Mouse (Mus musculus): ENCODE data around the gene Pole3.

Gene Pole3

DNA sequence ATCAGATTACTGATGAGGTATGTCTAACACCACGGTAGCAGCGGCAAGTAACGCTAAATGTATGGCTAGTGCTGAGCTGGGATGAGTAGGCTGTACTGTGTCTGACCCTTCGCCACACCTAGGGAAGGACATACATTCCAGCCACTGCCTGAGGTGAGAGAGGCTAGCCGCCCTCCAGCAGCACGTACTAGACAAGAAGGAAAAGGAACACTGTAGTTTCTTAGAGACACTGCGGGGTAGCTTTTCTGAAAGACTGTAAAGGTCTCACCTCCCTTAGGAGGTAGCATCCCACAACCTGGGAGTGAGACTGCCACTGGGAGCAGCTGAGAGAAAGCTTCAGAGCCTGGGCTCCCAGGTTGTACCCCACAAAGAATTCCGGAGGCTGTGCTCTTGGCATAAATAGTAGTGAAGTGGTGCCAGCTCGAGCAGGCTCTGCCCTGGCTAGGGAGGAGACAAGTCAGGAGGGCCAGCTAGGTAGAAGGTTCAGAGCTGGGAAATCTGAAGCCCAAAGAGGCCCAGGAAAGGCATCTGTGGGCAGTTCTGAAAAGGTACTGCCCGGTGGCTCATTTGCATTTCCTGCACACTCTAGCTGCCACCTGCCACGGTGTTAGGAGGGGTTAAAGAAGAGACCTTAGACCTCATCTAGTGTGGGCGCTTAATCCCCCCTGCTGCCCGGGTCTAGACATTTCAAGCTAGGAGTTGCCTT is 6.3 kb downstream of the Pole3 start:
- peak; percentile 29 to 61 for DNase-seq

DNA sequence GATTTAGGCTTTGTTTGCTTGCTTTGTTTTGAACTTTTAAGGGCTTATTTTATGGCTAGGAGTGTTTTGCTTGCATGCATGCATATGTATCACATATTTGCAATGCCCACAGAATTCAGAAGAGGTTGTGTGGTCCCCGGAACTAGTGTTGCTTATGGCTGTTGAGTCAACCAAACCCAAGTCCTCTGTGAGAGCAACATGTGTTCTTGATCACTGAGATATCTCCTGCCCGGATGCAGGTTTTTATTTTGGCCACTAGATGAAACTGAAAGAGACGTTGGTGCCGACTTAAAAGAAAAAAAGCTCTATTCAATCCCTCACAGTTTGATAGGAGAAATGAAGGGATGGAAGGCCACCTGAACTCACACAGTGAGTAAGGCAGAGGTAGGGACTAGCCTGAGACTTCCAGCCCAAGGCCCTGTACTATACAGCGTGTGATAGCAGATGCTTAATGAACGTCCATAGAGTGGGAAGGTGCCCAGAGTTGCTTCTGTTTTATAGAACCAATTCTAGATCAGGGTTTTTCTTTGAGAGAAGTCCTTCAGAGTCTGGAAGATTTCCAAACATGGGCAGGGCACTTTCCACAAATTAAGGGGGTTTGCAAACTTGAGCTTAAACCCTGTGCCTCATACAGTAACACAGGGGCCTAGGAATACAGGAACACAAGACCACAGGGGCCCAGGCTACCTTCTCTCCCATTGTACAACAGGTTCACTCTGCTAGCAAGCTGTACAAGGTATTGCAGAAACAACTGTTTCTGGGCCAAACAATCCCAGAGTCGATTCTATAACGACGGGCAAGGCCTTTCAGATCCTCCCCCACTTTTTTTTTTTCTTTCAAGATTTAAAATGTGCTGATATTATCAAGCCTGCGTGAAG is 7.1 kb downstream of the Pole3 start:
- DNase-seq: no peak

DNA sequence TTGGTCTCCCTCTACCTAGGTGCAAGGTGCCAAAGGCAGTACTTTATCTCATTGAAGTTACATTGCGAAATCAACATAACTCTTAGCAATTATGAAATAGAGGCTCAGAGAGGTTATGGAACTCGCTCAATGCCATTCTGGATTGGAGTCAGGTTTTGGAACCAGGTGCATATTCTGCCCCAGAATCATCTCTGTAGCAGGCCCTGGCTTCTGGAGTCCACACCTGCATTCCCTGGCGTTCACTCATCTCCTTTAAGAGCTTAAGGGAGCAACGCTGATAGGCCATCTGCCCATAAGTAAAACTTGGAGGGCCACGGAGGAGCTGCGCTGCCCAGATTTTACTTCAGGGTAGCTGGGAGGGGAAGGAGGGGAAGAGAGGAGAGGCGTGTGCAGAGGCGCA is 7.8 kb downstream of the Pole3 start:
- peak; percentile 27 to 41 for DNase-seq

- DNase-seq: peak; percentile 16 to 50
These were observed 8.3 kb downstream of the Pole3 start for GRCm38 (mm10) chr4:62516579-62516978.

DNA sequence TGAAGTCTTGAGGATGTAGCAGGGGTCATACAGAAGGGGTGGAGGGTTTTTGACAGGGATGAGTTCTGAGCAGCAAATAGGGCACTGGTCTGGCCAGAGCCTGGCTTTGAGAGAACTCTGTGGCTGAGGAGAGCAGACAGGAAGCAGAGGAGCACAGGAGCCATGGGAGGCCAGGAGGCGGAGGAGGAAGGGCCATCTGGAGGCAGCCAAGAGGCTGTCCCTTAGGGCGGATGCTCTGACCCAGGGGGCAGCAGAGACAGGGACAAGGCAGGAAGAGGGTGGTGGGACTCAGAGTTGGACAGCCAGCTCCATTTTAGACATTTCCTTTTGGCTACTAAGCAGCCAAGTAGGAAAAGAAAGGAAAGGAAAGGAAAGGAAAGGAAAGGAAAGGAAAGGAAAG is 8.8 kb downstream of the Pole3 start:
- peak; percentile 72 to 82 for DNase-seq

GRCm38 (mm10) chr4:62515490-62515889 is 9.4 kb downstream of the Pole3 start:
- DNase-seq: peak in 1 of 2 experiments; percentile 21

- DNase-seq: no peak
These were observed 9.9 kb downstream of the Pole3 start for GRCm38 (mm10) chr4:62514995-62515394.

GRCm38 (mm10) chr4:62513998-62514506 is 10.8 kb downstream of the Pole3 start:
- peak in 1 of 2 experiments; percentile 28 for DNase-seq

DNA sequence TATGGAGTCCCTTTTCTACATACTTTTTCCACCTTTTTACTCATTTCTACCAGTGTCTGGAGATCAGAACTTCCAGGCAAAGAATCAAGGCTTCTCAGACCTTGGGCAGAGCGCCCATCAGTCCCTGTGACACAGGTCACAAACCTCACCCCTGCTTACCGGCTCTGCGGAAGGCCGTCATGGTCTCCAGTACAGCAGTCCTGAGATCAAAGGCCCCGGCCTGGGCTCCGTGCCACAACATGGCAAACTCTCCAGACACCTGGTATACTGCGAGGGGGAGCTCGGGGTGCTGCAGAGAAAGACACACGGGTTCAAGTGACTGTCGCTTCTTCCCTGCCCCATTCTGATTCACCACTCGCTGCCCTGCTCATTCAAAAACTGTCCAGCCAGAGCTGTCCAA is 14.9 kb downstream of the Pole3 start:
- DNase-seq: no peak

DNA sequence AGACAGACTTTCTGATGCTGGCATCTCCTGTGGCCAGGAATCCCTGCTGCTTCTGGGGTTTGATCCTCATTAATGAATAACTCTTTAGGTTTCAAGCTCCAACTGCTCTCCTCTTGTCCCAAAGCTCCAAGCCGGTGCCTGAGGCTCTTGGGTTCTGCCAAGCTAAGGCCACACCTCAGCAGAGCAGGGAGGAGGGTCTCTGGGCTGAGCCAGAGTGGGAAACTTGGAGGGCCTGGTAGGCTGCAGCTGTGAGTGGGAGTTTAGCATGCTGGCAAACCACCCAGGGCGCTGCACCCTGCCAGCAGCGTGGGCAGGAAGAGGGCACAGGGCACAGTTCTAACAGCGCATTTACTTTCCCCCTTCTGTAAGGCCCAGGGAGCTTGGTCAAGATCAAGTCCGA is 16.0 kb downstream of the Pole3 start:
- no peak for DNase-seq

DNA sequence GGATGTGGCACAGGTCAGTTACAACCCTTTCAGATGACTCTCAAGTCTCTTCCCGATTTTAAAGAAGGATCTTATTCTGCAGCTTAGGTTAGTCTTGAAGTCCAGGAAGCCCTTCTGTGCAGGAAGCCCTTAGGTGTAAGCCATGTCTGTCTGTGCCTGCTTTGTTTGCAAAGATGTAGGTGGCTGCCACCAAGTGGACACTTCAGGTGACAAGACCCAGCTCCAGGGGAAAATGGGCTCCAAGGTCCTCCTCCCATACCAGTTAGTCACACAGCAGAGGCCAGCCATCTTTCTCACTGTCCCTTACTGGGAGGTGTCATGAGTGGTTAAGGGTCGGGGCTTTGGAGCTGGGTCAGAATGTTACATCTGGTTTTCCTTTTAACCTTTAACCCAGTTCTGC is 18.1 kb downstream of the Pole3 start:
- DNase-seq: no peak

DNA sequence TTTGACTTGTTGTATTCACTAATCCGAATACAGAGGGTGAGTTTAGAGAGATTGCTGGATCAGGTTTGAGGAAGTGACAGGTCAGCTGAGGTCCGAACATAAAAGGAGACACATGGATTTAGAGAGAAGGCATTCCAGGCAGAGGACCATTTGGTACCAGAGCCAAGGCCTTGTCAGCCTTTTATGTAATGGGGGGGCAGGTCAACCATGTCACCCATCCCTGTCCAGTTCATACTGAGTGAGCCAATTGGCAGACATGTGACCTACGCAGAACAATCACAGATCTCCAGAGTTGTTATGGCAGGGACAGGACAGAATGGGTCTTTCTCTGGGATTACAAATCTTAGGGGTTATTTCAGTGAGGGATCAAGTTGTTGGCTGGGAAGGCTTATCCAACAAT is 18.9 kb downstream of the Pole3 start:
- DNase-seq: no peak

DNA sequence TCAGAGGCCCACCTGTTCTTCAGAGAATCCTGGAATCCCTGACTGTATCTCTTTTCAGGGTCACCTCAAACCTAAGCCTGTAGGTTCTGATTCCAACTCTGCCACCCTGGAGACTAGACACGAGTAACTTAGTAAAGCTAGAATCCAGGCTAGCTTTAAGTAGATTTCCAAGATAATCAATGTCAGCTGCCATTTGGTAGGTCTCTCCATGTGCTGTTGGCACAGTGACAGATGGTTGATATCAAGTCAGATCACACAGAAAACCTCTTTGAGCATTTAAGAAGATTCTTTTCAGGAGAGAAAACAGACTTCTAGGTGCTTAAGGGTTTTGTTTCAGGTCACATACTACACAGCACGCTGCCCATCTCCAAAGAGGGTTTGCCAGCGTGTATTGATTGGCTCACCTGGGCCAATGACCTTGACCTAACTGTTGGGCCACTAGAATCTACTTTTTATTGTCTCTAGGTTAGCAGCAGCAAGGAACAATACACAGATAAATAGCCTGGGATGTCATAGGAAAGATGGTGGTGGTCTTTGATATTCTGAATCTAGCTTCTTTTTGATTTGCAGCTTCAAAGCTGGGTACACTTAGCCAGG is 21.4 kb downstream of the Pole3 start, which contains the start of gene Hdhd3:
Gene Hdhd3 (minus strand): TSS at position 94 of the 597 bp plus-strand sequence.
- DNase-seq: no peak

GRCm38 (mm10) chr4:62502969-62503368 is 21.9 kb downstream of the Pole3 start:
- DNase-seq: no peak

DNA sequence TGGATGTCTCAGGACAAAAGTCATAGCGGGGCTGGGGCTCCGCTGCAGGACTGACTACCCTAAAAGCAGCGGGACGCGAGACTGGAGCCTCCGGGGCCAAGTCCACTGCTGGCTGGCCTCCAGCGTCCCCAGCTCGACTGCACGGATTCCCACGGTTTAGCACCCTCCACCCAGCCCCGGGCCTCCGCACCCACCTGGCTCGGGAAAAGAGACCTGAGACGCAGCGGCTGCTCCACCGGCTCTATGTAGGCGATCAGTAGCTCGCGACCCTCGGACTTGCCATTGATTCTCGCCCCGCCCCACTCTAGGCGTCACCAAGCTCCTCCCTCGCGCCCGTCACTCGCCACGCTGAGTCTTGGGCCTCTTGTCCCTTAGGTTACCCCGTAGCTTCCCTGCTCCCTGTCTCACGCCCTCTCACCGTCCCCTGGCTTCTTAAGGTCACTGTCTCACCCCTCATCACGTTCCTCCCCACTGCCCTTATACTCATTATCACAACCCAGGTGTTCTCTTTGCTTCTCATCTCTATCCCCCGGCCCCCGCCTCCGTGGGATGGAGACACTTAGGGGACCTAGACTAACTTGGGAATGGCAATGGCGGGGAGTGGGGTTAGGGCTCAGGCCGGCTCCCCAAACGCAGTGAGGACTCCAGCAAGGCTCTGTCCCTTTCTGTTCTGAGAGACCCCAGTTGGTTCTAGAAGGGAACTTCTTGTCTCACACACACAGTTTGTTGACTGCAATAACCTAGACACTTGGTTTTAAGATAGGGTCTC is 22.7 kb downstream of the Pole3 start:
- DNase-seq: peak; percentile 91 to 92

DNA sequence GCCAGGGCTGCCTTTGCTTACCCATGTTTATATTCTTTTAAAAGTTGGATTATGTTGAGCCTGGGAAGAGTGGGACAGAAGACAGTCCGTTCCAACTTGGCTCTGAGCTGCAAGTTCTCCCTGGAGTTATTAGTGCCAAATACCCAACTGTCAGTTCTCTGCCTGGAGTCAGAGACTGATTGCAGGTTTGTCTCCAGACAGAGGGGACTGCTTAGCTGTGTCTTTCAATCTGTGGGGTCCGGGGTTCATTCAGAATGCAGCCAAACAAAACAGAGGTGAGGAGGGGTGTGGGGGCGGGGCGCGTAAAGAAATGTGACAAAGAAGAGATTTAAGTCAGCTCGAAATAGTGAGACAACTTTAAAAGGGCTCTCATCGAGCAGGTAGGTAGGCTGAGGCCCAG is 23.3 kb downstream of the Pole3 start:
- no peak for DNase-seq

- DNase-seq: no peak
These were observed 24.1 kb downstream of the Pole3 start for GRCm38 (mm10) chr4:62500799-62501198.

DNA sequence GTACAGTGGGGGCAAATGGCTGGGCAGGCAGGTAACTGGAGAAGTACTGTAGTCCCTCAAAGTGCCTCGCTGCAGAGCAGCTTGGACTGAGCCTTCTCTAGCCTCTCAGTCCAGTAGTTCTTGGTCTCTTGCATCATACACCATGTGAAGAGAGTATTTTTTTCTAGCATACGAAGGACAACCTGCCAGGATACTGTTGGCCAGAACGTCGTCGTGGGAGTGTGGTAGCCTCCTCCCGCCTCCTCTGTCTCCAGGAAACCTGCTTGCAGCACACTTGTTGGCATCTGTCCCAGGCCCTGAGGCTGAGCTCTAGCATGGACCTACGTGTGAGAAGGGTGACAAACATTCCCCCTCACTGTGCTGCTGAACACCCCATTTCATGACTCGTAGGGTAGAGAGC is 28.1 kb downstream of the Pole3 start:
- DNase-seq: peak; percentile 67 to 82

- DNase-seq: peak; percentile 60 to 75
These were observed 28.9 kb downstream of the Pole3 start for GRCm38 (mm10) chr4:62495946-62496345.

DNA sequence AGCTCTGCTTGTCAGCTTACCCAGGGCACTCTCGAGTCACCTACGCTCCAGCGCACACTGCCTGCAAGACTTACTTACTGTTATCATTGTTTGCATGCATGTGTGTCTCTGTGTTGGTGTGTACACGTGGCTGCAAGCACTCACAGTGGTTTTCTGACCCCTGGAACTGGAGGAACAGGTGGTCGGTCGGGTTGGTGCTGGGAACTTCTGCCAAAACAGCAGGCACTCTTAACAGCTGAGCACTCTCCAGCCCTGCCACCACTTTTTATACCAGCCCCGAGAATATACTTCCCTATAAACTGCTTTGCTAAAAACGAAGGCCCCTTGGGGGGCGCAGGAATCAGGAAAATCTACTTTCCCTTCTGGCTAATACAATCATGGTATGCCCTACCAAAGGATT is 30.6 kb downstream of the Pole3 start:
- DNase-seq: no peak

- no peak for DNase-seq
These were observed 32.2 kb downstream of the Pole3 start for GRCm38 (mm10) chr4:62492682-62493081.

- no peak for DNase-seq
These were observed 37.0 kb downstream of the Pole3 start for GRCm38 (mm10) chr4:62487914-62488313.

GRCm38 (mm10) chr4:62487172-62487571 is 37.7 kb downstream of the Pole3 start:
- no peak for DNase-seq
